Mouse (Mus musculus): ENCODE measurements around the gene Lpp. TPM values are rescaled to one million over a fixed set of nuclear protein-coding genes. Genes with fewer than 3 reads are reported as not detected.

The Lpp gene
- polyA plus RNA-seq, 1 experiment: 137 TPM

DNA sequence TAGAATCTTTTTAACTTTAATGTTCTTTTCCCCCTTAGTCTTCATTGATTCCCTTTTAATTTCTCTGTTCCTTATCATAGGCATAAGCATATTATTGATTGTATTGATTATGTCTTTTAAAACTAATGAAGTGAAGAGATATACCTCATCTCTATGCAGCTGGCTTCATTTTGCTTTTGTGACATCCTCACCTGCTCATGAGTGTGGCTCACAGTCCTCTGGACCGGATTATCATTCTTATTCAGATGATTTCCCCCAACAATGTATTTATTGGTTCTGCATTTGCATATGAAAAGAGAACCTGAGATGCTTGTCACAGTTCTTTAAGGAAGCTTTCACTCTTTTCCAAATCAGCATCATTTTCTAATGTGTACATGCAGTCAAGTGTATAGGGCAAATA is 408.5 kb downstream of the Lpp start:
- DNase-seq (ENCODE audit: low spot score): no peak

DNA sequence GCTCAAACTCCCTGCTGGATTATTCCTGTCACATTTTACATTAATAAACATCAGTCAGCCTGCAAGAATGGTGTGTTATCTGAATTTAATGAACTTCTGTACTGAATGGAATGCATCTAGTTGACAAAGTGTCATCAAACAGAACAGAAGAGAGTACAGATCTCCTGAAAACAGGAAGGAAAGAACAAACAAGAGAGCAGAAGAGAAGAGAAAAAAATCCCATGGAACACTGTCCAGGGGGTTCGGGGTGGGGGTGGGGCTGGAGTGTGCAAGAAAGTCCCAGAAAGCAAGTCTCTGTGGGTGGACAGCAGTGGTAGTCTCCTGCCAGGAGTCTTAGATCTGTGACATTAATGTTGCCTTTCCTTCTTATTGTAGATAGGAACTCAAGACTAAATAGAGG is 412.8 kb downstream of the Lpp start:
- DNase-seq (ENCODE audit: low spot score): no peak

DNA sequence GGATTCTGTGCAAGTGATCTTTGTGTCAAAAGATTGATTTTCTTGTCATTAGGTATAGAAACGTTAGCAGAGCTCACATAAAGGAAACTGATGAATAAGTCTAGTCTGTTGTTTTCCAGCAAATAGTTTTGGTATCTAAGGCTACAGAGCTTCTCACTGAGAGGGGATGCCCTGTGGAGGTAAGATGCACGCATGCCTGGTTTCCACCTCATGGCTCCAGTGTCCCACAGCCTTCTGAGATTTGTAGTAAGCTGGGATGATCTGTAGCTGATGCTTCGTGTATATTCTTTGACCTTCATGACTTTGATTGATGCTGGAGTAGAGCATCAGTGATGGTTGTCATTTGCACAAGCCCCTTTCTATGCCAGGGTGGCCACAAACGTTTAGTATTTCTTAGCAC is 414.3 kb downstream of the Lpp start:
- DNase-seq (ENCODE audit: low spot score): no peak

DNA sequence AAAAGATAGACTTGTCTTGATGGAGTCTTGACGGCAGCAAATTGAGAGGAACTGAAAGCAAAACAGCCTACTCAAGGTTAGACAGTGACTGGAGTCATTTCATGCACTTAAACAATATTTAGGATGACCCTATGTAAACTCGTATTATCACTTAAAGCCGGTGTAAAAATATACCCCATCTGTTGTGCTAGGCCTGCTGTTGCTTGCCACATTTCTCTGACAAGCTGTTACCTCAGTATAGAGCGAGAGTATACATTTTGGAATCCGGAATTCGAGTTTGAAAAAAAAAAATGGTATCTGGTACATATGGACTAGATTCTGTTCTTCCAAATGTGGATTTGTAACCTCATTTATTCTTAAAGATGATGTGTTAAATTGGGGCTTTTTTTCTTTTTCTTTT is 416.5 kb downstream of the Lpp start:
- DNase-seq (ENCODE audit: low spot score): no peak

DNA sequence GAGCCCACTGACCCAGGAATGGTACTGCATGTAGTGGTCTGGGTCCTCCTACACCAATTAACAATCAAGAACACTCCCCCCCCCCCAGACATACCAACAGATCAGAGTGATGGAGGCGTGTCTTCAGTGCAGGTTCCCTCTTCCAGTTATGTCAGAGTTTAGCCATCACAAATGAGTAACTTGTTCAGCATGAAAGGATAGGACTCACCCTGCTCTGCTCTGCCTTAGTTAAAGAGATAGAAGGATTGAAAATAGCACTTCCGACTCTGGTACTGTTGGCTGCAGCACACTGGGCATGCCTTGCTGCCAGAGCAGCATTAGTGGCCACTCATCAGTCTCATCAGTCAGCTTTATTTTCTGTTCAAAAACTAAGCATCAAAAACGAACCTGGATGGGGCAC is 423.3 kb downstream of the Lpp start:
- DNase-seq (ENCODE audit: low spot score): no peak

DNA sequence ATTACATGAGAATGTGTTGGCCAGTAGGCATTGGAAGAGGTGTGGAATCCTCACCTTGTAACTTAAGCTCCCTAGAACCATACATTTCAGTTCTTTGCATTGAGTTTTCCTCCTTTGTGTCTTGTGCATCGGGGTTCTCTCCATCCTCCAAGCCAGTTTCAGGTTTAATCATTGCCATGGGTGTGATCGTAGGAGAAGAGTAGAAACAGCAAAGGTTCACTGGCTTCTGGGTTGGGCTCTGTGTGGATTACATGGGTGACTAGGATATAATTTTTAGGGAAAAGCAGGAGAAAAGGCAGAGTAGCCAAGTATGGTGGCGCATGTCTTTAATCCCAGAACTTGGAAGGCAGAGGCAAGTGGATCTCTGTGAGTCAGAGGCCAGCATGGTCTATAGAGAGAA is 424.1 kb downstream of the Lpp start:
- DNase-seq (ENCODE audit: low spot score): no peak

DNA sequence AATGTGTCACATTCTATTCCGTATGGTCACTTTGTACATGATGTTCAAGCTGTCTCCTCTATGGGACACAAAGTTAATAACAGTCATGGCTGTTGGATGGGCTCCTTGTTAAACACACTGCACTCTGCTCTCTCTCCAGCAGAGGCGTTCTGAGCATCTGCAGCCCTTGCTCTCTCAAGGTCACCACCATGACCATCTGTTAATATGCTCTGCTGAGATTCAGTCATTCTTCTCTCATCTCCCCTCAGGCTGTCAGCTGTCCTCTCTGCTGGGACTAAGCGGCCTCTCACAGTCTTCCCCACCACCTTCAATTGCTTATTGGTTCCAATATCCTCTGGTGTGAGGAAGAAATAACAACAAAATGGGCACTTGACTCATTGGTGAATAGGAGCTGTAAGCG is 425.8 kb downstream of the Lpp start:
- DNase-seq (ENCODE audit: low spot score): no peak

DNA sequence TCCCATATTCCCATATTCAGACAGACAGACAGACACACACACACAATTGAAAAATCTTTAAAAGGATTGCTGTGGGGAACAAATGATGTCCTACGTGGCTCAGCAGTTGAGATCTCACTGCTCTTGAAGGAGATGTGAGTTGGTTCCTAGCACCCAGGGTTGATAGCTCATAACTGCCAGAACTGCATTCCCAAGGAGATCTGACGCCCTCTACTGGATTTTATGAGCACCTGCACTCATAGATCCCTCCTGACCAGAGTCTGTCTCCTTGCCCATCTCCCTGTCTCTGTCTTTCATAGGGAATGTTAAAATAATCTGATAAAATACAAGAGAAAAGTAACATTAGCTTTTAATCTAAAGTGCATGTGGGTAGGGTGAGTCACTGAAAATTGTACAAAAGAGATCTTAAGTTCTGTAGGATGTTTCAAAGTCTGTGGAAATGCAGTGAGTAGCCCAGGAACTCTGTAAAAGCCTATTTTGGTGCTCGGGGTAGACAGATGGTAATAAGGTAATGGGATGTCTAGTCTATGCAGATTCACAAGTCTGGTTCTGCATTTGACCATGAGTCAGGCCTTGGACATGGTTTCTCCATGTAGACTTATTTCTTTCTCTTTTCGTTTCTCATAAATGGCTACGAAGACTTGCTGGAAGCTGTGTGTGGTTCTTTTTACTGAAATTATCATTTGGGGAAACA is 429.0 kb downstream of the Lpp start:
- no peak for DNase-seq (ENCODE audit: low spot score)

DNA sequence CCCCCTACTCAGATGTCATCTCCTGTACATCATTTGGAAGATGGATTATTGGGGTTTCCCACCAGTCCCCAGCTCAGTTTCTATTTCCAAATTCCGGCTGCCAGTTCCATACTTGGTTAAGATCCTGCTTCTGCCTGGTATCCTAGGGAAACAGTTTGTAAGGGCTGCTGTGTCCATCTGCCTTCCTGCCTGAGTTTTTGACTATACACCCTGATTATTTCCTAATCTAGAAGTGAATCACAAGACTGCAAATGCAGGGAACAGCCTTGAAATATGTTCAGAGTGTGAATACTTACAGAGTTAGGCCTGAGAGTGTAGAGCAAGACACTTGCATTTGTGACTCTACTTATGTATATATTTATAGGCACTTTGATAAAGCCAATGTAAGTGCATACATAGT is 429.6 kb downstream of the Lpp start:
- DNase-seq (ENCODE audit: low spot score): no peak

DNA sequence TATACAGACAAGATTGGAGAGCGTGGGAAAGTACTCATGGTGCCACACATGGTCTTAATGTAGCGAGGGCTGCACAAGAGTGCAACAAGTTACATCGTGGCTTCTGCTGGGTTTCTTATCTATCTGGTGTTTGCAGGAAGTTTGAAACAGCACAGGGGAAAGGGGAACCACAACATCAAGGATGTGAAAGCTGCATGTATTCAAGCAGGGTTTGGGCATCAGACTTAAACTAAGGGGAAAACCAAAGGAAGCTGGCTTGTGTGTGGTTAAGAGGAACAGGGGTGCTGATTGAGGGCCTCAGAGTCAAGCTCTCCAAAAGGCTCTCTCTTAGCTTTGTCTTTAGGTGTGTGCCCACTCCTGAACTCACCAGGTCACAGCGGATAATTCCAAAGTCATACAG is 433.1 kb downstream of the Lpp start:
- no peak for DNase-seq (ENCODE audit: low spot score)

DNA sequence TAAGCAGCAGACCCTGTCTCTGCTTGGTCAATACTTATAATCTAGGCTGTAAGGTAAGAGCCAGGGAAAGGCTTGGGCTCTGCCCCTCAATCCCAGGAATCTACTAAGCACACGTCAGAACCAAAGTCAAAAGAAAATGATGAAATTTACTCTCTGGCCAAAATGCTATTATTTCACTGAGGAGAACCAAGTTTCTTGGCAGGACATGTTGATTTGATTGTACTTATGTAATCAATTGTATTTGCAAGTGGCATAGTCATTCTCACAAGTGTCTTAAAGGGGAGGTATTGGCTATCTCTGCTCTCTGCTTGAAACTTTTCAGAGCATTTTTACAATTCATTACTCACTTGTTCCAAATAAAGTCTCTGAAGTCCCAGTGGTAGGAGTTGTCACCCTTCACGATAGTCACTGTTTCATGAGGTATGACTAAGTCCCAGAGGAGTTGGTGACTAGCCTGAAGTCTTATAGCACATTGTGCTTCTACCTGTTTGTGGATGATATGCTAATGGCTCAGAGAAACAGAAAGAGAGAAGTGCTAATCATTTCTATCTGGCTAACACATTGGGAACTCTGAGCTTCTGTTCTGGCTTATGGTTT is 435.0 kb downstream of the Lpp start:
- no peak for DNase-seq (ENCODE audit: low spot score)

DNA sequence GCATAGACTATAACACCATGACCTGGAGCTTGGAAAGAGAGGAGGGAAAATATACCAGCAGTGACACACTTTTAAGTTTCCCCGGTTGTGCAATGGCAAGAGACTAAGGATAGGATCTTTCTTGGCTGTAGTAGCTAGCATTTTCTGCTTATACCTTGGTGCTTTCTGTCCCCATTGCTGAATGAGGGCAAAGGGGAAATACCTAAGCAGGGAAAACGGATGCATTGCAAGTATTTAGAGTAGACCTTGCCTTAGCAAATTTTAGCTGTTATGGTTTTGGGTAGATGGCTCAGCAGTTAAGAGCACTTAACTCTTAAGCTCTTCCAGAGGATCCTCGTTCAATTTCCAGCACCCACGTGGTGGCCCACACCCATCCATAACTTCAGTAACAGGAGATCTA is 436.6 kb downstream of the Lpp start:
- DNase-seq (ENCODE audit: low spot score): no peak

DNA sequence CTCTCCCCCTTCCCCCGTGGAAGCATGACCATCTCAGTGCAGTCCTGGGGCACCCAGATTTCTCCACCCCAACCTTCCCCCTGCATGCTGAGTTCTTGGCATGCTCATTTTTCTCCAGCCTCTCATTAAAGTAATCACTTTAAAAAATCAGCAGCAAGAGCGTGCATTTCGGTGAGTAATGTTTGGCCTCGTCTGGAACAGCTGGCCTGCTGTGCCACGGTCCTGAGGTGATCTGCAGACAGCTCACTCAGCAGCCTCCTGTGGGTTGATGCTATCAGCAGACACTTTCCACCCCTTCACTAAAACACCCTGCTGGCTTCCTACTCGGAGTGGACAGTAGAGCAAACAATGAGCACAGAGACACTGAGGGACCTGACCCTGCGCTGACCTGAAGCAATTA is 437.6 kb downstream of the Lpp start:
- no peak for DNase-seq (ENCODE audit: low spot score)

DNA sequence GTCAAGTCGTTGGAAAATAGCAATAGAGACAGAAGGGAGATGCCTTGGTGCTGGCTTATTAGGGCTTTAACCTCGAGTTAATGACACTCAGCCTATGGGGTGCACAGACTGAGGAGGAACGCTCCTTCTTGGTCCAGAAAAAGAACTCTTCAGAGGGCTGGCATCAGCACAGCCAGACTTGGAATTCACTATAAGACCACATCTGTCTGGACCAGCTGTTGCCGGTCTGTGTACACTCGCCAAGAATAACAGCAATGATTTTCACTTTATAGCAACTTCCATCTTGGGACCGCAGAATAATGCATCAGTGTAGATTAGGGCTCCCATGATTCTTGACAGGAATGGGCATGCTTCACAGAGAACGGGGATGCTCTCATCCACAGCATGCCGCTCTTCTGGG is 439.9 kb downstream of the Lpp start:
- DNase-seq (ENCODE audit: low spot score): no peak

DNA sequence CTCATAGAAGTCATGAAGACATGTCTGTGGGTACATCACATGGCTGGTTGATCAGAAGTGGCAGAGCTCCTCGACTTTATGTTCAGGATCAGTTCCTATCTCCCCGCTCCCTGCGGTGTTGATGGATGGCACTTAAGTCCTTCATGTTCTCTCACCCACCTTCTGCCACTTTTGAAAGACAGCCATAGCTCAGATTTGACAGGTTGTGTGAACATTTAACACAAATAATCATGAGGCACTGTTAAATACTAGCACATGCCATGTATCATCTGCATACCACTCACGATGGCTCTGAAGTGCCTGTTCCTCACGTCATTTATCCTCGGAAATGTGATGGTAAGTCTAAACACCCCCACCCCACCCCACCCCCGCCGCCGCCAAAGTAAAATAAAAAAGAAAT is 441.2 kb downstream of the Lpp start:
- no peak for DNase-seq (ENCODE audit: low spot score)

DNA sequence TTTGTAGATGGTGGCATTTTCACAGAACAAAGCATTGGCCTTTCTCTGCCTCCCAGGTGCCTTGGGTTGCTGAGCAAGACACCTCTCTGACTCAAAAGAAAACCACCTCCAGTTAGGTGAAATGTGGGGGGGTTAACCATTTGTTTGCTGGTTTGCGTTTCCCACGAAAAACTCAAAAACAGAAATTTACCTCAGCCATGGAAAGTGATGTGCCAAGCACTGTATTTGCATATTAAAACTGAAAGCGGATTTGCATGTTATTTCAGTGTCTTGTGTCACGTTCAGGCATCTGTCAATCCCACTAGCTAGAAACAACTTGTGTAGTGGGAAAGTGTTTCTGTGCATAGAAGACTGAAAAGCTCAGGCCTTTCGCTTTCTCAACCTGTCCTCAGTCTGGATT is 443.2 kb downstream of the Lpp start:
- no peak for DNase-seq (ENCODE audit: low spot score)

DNA sequence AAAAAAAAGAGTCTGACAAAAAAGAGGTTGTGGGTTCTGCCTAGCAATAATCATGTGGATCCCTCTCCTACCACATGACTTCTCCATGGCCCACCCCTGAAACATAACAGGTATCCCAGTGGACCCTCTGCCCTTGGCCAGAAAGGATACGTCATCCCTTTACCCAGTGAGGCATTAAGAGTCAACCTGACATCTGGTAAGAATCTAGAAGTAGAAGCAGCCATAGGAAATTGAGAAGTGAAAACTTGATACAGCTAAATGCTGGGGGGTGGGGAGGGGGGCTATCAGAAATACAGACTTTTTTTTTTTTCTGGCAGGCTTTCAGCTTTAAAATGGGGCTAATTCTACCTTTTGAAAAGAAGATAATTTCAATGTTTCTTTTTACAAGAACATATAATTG is 445.7 kb downstream of the Lpp start:
- DNase-seq (ENCODE audit: low spot score): no peak

DNA sequence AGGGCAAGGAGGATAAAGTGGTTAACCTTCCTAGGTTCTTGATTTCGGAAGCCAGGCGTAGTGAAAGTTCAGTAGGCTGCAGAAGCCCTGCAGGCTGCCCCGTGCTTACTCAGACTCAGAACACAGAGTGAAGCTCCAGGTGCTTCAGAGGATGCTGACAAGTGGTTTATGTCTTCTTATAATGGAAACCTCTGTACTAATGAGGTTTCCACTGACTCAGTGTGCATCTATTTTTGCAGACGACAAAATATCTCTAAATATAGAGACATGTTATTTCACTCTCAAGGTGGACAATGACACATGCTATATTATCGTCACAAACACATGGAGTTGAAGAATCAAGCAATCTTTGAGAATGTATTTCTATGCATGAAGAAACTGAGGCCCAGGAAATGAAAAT is 446.8 kb downstream of the Lpp start:
- no peak for DNase-seq (ENCODE audit: low spot score)

DNA sequence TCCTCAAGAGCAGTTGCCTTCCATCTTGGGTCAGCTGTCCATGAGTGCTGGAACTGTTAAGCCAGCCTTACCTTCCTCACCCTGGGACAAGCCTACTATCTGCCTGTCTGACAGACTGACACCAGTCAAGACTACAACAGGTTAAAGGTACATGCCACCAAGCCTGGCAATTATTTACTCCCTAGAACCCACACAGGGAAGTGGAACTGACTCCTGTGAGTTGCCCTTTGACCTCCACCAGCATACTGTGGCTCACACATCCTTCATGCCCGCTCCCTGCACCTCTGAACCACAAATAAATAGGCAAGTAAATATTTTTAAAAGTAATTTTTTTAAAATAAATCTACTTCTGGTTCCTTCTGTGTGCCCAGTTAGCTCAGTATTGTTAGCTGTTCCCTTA is 452.8 kb downstream of the Lpp start:
- no peak for DNase-seq (ENCODE audit: low spot score)

DNA sequence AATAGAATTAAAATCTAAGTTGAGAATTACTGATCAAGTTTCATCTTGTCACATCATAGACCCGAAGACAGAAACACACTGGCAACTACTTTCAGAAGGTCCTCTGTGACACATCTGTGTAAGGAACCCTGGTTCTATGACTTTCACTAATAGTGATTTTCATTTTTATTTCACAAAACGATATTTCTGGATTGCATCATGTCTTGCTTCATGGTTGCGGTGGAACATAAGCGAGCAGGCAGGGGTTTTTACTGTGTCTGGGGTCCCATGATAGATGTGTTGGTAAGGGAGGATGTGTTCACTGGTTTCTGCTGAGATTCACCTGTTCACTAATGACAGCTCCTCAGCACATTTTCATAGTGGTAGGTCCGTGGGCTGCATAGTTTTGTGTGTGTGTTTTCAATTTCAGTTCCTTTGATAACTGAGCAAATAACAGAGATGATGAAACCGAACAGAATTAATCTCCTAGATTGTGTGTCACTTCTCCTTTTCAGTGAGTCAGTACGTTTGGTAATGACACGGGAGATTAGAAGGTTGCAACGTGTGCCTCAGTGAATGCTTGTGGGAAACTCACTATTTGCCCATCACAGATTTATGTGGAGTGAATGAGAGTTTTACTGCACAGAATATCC is 466.3 kb downstream of the Lpp start:
- DNase-seq (ENCODE audit: low spot score): no peak

DNA sequence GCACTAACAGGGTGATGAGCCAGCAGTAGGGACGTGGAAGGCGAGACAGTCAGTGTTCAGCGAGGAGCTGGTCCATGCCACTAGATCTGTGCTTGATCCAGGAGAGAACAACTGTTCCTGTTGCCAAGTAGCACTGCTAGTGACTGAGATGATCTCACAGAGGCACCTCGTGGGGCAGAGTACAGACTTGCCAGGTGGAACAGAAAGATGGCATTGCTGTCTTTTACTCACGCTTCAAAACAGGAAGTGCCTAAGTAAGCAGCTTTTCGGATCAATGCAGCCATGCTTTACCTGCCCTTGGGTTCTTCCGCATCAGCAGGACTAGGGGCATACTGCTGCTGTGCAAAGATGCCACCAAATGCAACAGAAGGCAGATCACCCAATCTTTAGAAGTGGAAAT is 467.1 kb downstream of the Lpp start:
- no peak for DNase-seq (ENCODE audit: low spot score)

DNA sequence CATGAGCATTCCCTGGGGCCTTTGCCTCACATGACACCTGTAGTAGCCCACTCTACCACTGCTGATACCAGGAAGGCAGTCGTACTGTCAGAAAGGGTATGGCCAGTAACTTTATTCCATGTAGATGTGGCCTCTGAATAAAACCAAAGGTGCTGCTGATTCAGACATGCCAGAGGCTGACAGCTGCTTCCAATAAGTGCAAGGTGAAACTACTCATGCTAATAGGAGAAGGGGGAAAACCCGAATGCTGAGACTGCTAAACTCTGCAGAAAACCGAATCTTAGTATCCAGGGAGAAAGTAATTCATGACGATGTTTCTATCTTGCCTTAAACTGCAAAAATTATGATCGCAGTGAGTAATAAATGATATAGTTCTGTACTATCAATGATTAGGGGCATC is 468.1 kb downstream of the Lpp start:
- no peak for DNase-seq (ENCODE audit: low spot score)

DNA sequence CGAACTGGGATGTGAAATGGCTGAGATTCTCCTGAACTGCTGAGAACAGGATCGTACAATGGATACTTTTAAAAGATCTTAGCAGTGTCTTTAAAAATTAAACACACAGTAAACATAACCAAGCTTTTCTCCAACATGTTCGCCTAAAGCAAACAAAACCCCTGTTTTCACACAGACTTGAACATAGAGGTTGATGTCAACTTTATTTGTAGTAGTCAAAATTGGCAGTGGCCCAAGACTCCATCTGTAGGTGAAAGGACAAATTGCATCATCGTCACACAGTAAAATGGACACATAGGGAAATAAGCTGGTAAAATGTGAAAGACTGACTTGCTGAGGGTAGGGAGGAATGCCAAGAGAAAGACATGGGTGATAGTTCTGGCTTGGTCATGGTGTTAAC is 480.9 kb downstream of the Lpp start:
- no peak for DNase-seq (ENCODE audit: low spot score)

DNA sequence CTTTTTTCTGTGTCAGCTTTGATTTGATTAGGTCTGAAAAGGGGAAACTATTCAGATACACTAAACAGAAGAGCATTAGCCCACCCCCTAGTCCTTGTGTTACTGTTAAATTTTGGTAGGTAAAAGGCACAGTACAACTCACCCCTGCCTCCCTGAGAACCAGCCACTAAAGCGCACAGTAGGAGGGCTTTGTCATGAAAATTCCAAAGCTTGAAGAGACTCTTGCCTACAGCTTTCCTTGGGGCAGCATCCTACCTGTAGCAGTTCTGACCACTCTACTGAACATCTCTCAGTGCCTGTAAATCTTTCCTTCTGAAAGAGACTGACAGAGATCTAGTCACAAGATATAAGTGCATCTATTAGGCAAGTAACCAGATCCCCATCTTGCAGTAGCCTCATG is 482.4 kb downstream of the Lpp start:
- no peak for DNase-seq (ENCODE audit: low spot score)

All from urinary bladder, adult 2 months (tissue).